Mouse (Mus musculus): ENCODE measurements around the gene Esrra. TPM values are rescaled to one million over a fixed set of nuclear protein-coding genes. Genes with fewer than 3 reads are reported as not detected.
"Not testable (repeated sequence)": the region's sequence is repeated elsewhere in the genome, so short reads cannot be mapped to it uniquely, and the experiment has no call there.

The Esrra gene
- polyA plus RNA-seq, 1 experiment, result 103 TPM

GRCm38 (mm10) chr19:6903031-6903430, 18.6 kb downstream of the Esrra start:
- Histone ChIP-seq H3K27me3 (ENCODE audit: control insufficient read depth, insufficient read depth, low read length) (no peaks in the 10 kb centered on the region), H3K27ac (ENCODE audit: insufficient read depth, low read length) (no peak overlapping the region), H3K4me3 (replicated peaks; ENCODE audit: insufficient read depth, low read depth, low read length) (no peak overlapping the region), H3K4me1 (ENCODE audit: control insufficient read depth, insufficient read depth, low read length) (peaks cover 9% of the 10 kb centered on the region)
- no peak for TF ChIP-seq CTCF (IDR thresholded peaks at IDR 0.05; ENCODE audit: borderline replicate concordance, insufficient read depth, low read depth, low read length)
- 92% methylated on average over 1 of the region's 1 CpGs for WGBS
- DNase-seq, result no peak

GRCm38 (mm10) chr19:6899641-6900040, 22.0 kb downstream of the Esrra start:
- no peak for TF ChIP-seq POLR2A (IDR thresholded peaks at IDR 0.05; ENCODE audit: borderline replicate concordance, insufficient read depth, low read length)
- no peak for TF ChIP-seq CTCF (IDR thresholded peaks at IDR 0.05; ENCODE audit: borderline replicate concordance, insufficient read depth, low read depth, low read length)
- Histone ChIP-seq H3K4me3 (replicated peaks; ENCODE audit: insufficient read depth, low read depth, low read length) (no peak overlapping the region), H3K27ac (ENCODE audit: insufficient read depth, low read length) (no peak overlapping the region), H3K4me1 (ENCODE audit: control insufficient read depth, insufficient read depth, low read length) (no peaks in the 10 kb centered on the region), H3K27me3 (ENCODE audit: control insufficient read depth, insufficient read depth, low read length) (no peaks in the 10 kb centered on the region)
- no peak for DNase-seq
- WGBS, result 81% methylated on average over 4 of the region's 4 CpGs

DNA sequence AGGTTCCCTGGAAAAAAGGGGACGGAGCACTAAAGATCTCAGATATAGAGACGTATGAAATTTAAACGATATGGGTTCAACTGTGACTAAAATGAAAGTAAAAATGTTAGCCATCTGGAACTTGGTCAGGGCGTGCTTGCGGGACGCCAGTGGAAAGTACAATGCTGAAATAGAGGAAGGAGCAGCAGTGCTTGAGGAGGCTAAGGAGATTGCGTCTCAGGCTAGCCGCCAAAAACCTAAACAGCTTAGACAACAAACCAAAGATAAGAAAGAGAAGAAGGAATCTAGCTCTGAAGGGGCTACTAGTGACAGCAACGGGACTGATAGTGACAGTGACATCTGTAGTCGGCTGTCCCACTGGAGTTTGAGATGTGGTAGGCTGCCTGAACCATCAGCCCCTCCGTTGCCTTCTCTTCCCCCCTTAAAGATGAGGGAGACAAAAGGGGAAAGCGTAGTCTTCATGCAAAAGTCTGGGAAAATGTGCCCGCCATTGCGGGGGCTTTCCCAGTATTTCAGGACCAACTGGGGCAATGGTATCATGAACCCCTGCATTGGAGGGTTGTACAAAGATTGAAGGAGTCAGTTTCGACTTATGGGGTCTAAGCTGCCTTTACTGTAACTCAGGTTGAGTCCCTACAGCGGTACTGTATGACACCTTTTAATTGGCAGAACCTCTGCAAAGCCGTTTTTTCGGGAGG, 25.9 kb downstream of the Esrra start:
- DNase-seq; H3K27me3 ChIP-seq (ENCODE audit: control insufficient read depth, insufficient read depth, low read length); H3K27ac ChIP-seq (ENCODE audit: insufficient read depth, low read length); H3K4me3 ChIP-seq (replicated peaks; ENCODE audit: insufficient read depth, low read depth, low read length); H3K4me1 ChIP-seq (ENCODE audit: control insufficient read depth, insufficient read depth, low read length): not testable (repeated sequence)
- 85% methylated on average over 18 of the region's 18 CpGs for WGBS

DNA sequence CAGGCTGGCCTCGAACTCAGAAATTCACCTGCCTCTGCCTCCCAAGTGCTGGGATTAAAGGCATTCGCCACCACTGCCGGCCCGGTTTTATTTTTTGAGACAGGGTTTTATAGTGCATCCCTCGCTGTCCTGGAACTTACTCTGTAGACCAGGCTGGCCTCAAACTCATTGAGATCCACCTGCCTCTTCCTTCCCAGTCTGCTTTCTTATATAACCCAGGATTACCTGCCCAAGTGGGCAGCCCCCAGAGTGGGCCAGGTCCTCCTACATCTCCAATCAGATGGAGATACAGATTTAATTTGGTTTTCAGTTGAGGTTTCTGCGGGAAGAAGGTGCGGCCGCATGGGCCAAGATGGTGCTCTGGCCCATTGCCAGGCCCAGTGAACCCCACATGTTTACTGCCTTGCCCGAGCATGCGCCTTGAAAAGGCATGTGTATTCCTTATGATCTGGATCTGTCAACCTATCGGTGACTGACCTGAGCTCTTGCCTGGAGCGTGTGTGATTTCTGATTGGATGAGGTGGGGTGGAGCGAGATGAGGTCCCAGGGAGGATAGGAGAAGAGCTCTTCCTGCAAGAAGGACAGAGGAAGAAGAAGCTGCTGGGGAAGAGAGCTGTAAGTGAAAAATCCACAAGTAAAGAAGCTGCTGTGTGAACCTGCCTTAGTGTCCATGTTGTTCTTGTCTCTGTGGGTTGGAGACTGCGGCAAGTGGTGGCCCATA, 27.7 kb downstream of the Esrra start:
- H3K27me3 ChIP-seq (ENCODE audit: control insufficient read depth, insufficient read depth, low read length), result no peaks in the 10 kb centered on the region
- no peaks in the 10 kb centered on the region for H3K4me1 ChIP-seq (ENCODE audit: control insufficient read depth, insufficient read depth, low read length)
- H3K27ac ChIP-seq (ENCODE audit: insufficient read depth, low read length), result no peak overlapping the region
- H3K4me3 ChIP-seq (replicated peaks; ENCODE audit: insufficient read depth, low read depth, low read length), result no peak overlapping the region
- no peak for DNase-seq
- TF ChIP-seq POLR2A (IDR thresholded peaks at IDR 0.05; ENCODE audit: borderline replicate concordance, insufficient read depth, low read length) (no peak), CTCF (IDR thresholded peaks at IDR 0.05; ENCODE audit: borderline replicate concordance, insufficient read depth, low read depth, low read length) (no peak)
- WGBS, result 85% methylated on average over 14 of the region's 14 CpGs

DNA sequence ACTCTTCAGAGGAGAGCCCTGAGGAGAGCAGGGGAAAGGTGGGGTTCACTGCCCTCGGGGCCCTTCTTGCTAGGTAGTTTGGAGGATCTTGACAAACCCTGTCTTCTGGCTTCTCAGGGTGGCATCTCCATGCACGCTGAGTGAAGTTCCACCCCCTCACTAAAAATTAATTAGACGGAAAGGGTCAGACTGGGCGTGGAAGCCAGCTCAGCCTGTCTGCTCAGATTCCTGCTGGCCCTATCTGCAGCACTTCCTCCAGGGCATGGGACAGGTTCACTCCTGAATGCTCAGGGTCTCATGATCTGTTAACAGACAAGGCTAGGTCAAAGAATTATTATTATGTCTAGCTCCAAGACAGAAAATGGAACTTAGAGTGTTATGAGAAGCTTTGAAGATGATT, 29.1 kb downstream of the Esrra start:
- no peaks in the 10 kb centered on the region for H3K4me1 ChIP-seq (ENCODE audit: control insufficient read depth, insufficient read depth, low read length)
- WGBS, result 49% methylated on average over 4 of the region's 4 CpGs
- DNase-seq, result no peak
- no peak overlapping the region for H3K4me3 ChIP-seq (replicated peaks; ENCODE audit: insufficient read depth, low read depth, low read length)
- H3K27ac ChIP-seq (ENCODE audit: insufficient read depth, low read length), result no peak overlapping the region
- H3K27me3 ChIP-seq (ENCODE audit: control insufficient read depth, insufficient read depth, low read length), result no peaks in the 10 kb centered on the region
- TF ChIP-seq CTCF (IDR thresholded peaks at IDR 0.05; ENCODE audit: borderline replicate concordance, insufficient read depth, low read depth, low read length), result no peak
- no peak for TF ChIP-seq POLR2A (IDR thresholded peaks at IDR 0.05; ENCODE audit: borderline replicate concordance, insufficient read depth, low read length)

GRCm38 (mm10) chr19:6877965-6878364, 43.6 kb downstream of the Esrra start:
- WGBS, result 81% methylated on average over 4 of the region's 4 CpGs
- Histone ChIP-seq H3K27ac (ENCODE audit: insufficient read depth, low read length) (no peak overlapping the region), H3K4me1 (ENCODE audit: control insufficient read depth, insufficient read depth, low read length) (no peaks in the 10 kb centered on the region), H3K4me3 (replicated peaks; ENCODE audit: insufficient read depth, low read depth, low read length) (no peak overlapping the region), H3K27me3 (ENCODE audit: control insufficient read depth, insufficient read depth, low read length) (no peaks in the 10 kb centered on the region)
- no peak for DNase-seq
- TF ChIP-seq CTCF (IDR thresholded peaks at IDR 0.05; ENCODE audit: borderline replicate concordance, insufficient read depth, low read depth, low read length) (no peak), POLR2A (IDR thresholded peaks at IDR 0.05; ENCODE audit: borderline replicate concordance, insufficient read depth, low read length) (no peak)

DNA sequence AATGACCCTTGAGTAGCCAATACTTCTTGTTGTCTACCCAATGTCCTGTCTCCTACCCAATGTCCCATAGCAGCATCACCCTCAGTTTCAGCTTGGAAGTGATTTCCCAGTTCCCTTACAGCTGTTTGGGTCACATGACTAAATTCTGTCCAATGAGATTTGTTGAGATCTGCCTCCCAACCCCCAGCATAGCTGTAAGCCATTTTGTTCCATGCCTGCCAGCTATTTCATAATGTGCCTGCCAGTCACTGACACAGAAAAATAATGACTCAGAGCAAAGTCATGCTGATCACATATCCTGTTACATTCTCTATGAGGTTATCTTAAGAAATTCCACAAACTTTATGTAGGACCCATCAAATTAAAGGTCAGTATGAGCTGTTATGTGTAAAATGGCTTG, 44.8 kb downstream of the Esrra start:
- no peak overlapping the region for H3K27ac ChIP-seq (ENCODE audit: insufficient read depth, low read length)
- DNase-seq, result no peak
- TF ChIP-seq POLR2A (IDR thresholded peaks at IDR 0.05; ENCODE audit: borderline replicate concordance, insufficient read depth, low read length) (no peak), CTCF (IDR thresholded peaks at IDR 0.05; ENCODE audit: borderline replicate concordance, insufficient read depth, low read depth, low read length) (no peak)

DNA sequence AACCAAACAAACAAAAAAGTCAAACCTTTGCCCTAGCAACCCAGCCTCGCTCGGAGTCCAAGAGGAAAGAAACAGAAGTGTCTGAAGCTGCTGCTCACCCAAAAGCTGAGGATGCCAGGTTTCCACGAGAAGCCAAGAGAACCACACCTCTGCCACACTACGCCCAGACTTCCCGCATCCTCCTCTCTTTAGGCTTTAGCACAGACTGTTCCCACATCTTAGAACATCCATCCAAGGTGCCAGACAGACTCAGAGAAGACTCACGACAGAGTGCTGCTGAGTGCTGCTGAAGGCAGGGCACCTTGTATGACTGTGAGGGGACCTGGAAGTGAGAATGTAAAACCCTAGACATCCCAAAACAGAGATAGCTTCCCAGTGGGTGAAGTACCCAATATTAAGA, 45.8 kb downstream of the Esrra start:
- WGBS, result 83% methylated on average over 6 of the region's 6 CpGs
- TF ChIP-seq POLR2A (IDR thresholded peaks at IDR 0.05; ENCODE audit: borderline replicate concordance, insufficient read depth, low read length) (no peak), CTCF (IDR thresholded peaks at IDR 0.05; ENCODE audit: borderline replicate concordance, insufficient read depth, low read depth, low read length) (no peak)
- Histone ChIP-seq H3K4me3 (replicated peaks; ENCODE audit: insufficient read depth, low read depth, low read length) (no peak overlapping the region), H3K27ac (ENCODE audit: insufficient read depth, low read length) (no peak overlapping the region), H3K4me1 (ENCODE audit: control insufficient read depth, insufficient read depth, low read length) (no peaks in the 10 kb centered on the region), H3K27me3 (ENCODE audit: control insufficient read depth, insufficient read depth, low read length) (no peaks in the 10 kb centered on the region)
- DNase-seq, result no peak

More for the DNA sequence above, 44.8 kb downstream of the Esrra start:
- no peaks in the 10 kb centered on the region for H3K27me3 ChIP-seq (ENCODE audit: control insufficient read depth, insufficient read depth, low read length)
- H3K4me1 ChIP-seq (ENCODE audit: control insufficient read depth, insufficient read depth, low read length), result no peaks in the 10 kb centered on the region
- no peak overlapping the region for H3K4me3 ChIP-seq (replicated peaks; ENCODE audit: insufficient read depth, low read depth, low read length)

Data from cerebellum, adult 2 months (tissue).